Mouse (Mus musculus) myocyte (in vitro differentiated cells): ENCODE data around the gene Coro1c. TPM values are rescaled to one million over a fixed set of nuclear protein-coding genes. Genes with fewer than 3 reads are reported as not detected.

Source experiments
- H3K27me3 ChIP-seq: one replicate; pipeline ENCODE4 v1.6.1; 2011; ENCODE audit not compliant: control insufficient read depth, insufficient read depth, insufficient read length
- H3K36me3 ChIP-seq: one replicate; pipeline ENCODE4 v1.6.1; 2011; ENCODE audit not compliant: control insufficient read depth, insufficient read depth
- H3K4me2 ChIP-seq: one replicate; pipeline ENCODE4 v1.6.1; 2011; ENCODE audit warnings: low read depth, control low read depth
- H3K4me3 ChIP-seq: one replicate; pipeline ENCODE4 v1.5.1; 2011; ENCODE audit warnings: mild to moderate bottlenecking, control low read depth, moderate library complexity
- H3K79me2 ChIP-seq: one replicate; pipeline ENCODE4 v1.6.1; 2011; ENCODE audit not compliant: control insufficient read depth, insufficient read depth
- H3ac ChIP-seq: one replicate; pipeline ENCODE4 v1.6.1; 2011; ENCODE audit not compliant: control insufficient read depth, insufficient read length
- CEBPB ChIP-seq: IDR thresholded peaks from 2 replicates; pipeline ENCODE4 v1.6.1; 2011; ENCODE audit warnings: mild to moderate bottlenecking, moderate library complexity; ENCODE audit not compliant: poor library complexity, insufficient read depth, severe bottlenecking
- E2F4 ChIP-seq: IDR thresholded peaks from one replicate; pipeline ENCODE4 v1.6.1; 2011; ENCODE audit warnings: mild to moderate bottlenecking, control low read depth, moderate library complexity; ENCODE audit not compliant: insufficient read depth
- MAX ChIP-seq: IDR thresholded peaks from one replicate; pipeline ENCODE4 v1.6.1; 2011; ENCODE audit warnings: low read depth, mild to moderate bottlenecking, control low read depth
- MYOD1 ChIP-seq, 3 experiments: IDR thresholded peaks; one replicate each; pipeline ENCODE4 v1.6.1; 2011; ENCODE audit warnings: control low read depth in 2 of 3, low read depth in 2 of 3, mild to moderate bottlenecking in 2 of 3, moderate library complexity in 1 of 3; ENCODE audit not compliant: insufficient read length in 2 of 3, control insufficient read depth in 1 of 3
- MYOG ChIP-seq, 3 experiments: IDR thresholded peaks; one replicate each; pipeline ENCODE4 v1.6.1; 2011; ENCODE audit warnings: control low read depth in 2 of 3, low read depth in 2 of 3, mild to moderate bottlenecking in 2 of 3; ENCODE audit not compliant: insufficient read length in 2 of 3, control insufficient read depth in 1 of 3, insufficient read depth in 1 of 3
- POLR2A ChIP-seq: IDR thresholded peaks from one replicate; pipeline ENCODE4 v1.6.1; 2011; ENCODE audit warnings: low read depth, mild to moderate bottlenecking, control low read depth, moderate library complexity; ENCODE audit not compliant: insufficient read length
- POLR2AphosphoS2 ChIP-seq: IDR thresholded peaks from one replicate; pipeline ENCODE4 v1.6.1; 2011; ENCODE audit warnings: low read depth, control low read depth; ENCODE audit not compliant: insufficient read length
- REST ChIP-seq: IDR thresholded peaks from one replicate; pipeline ENCODE4 v1.6.1; 2011; ENCODE audit warnings: mild to moderate bottlenecking, control low read depth, moderate library complexity; ENCODE audit not compliant: insufficient read depth, insufficient read length
- SRF ChIP-seq: IDR thresholded peaks from one replicate; pipeline ENCODE4 v1.6.1; 2011; ENCODE audit warnings: low read depth; ENCODE audit not compliant: control insufficient read depth, insufficient read length
- TCF12 ChIP-seq: IDR thresholded peaks from one replicate; pipeline ENCODE4 v1.6.1; 2011; ENCODE audit warnings: mild to moderate bottlenecking, control low read depth; ENCODE audit not compliant: poor library complexity, insufficient read depth, severe bottlenecking
- TCF3 ChIP-seq: IDR thresholded peaks from one replicate; pipeline ENCODE4 v1.6.1; 2011; ENCODE audit warnings: low read depth, control low read depth; ENCODE audit not compliant: insufficient read length
- USF1 ChIP-seq: IDR thresholded peaks from one replicate; pipeline ENCODE4 v1.6.1; 2011; ENCODE audit warnings: low read depth, mild to moderate bottlenecking, control low read depth, moderate library complexity
- polyA plus RNA-seq: library from polyadenylated mRNA; unstranded; fragments of >200 nt; fragmentation: generic; extraction: Trizol; gene quantifications from one replicate; pipeline ENCODE4 v1.2.1, GENCODE M21; 2012; ENCODE audit warnings: missing spikeins

The Coro1c gene
- polyA plus RNA-seq, 1 experiment: 58.9 TPM

GRCm38 (mm10) chr5:113862418-113862817 is 46.1 kb downstream of the Coro1c start:
- Histone ChIP-seq H3K27me3 (no peaks in the 10 kb centered on the region), H3K4me3 (no peak overlapping the region), H3ac (no peak overlapping the region), H3K79me2 (peaks cover 74% of the 10 kb centered on the region), H3K36me3 (peaks cover 15% of the 10 kb centered on the region), H3K4me2 (no peak overlapping the region)
- no peak for TF ChIP-seq E2F4
- no peak for TF ChIP-seq REST
- TF ChIP-seq POLR2AphosphoS2: no peak
- no peak for TF ChIP-seq MYOD1 (IDR thresholded peaks at IDR 0.05; ENCODE audit: control insufficient read depth in 1 of 3, insufficient read length in 2 of 3, low read depth in 2 of 3)
- TF ChIP-seq USF1: no peak
- no peak for TF ChIP-seq CEBPB
- TF ChIP-seq SRF: no peak

DNA sequence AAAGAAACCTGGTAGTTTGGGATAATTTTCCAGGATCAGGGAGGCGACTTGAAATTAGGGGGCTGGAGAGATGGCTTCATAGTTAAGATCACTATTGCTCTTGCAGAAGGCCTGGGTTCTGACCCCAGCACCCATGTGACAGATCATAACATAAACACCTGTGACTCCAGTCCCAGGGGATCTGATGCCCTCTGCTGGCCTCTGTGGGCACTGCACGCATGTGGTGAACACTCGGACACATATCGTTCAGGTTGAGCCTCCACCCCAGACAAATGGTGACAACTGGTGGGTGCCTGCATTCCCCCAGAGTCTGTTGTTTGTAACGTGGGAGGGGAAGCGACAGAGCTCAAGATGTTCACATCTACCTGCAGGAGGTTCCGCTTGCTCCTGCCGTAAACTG is 47.3 kb downstream of the Coro1c start:
- TF ChIP-seq TCF12 (no peak), USF1 (no peak), CEBPB (no peak), MAX (no peak), REST (no peak), POLR2AphosphoS2 (no peak), POLR2A (no peak), MYOD1 (IDR thresholded peaks at IDR 0.05; ENCODE audit: control insufficient read depth in 1 of 3, insufficient read length in 2 of 3, low read depth in 2 of 3) (no peak), TCF3 (no peak), MYOG (IDR thresholded peaks at IDR 0.05; ENCODE audit: control insufficient read depth in 1 of 3, insufficient read depth in 1 of 3, insufficient read length in 2 of 3, low read depth in 2 of 3) (no peak), E2F4 (no peak), SRF (no peak)
- peaks cover 69% of the 10 kb centered on the region for H3K79me2 ChIP-seq
- no peak overlapping the region for H3K4me2 ChIP-seq

GRCm38 (mm10) chr5:113858971-113859370 is 49.6 kb downstream of the Coro1c start:
- Histone ChIP-seq H3K27me3 (no peaks in the 10 kb centered on the region), H3ac (no peak overlapping the region), H3K36me3 (peaks cover 8% of the 10 kb centered on the region), H3K79me2 (peaks cover 63% of the 10 kb centered on the region), H3K4me3 (no peak overlapping the region), H3K4me2 (no peak overlapping the region)
- TF ChIP-seq TCF12 (no peak), MAX (no peak), POLR2A (no peak), CEBPB (no peak), MYOD1 (IDR thresholded peaks at IDR 0.05; ENCODE audit: control insufficient read depth in 1 of 3, insufficient read length in 2 of 3, low read depth in 2 of 3) (no peak), USF1 (no peak), SRF (no peak), TCF3 (no peak), E2F4 (no peak), REST (no peak), POLR2AphosphoS2 (no peak)

More for the DNA sequence above, 47.3 kb downstream of the Coro1c start:
- Histone ChIP-seq H3K4me3 (no peak overlapping the region), H3ac (no peak overlapping the region), H3K36me3 (peaks cover 15% of the 10 kb centered on the region), H3K27me3 (no peaks in the 10 kb centered on the region)

DNA sequence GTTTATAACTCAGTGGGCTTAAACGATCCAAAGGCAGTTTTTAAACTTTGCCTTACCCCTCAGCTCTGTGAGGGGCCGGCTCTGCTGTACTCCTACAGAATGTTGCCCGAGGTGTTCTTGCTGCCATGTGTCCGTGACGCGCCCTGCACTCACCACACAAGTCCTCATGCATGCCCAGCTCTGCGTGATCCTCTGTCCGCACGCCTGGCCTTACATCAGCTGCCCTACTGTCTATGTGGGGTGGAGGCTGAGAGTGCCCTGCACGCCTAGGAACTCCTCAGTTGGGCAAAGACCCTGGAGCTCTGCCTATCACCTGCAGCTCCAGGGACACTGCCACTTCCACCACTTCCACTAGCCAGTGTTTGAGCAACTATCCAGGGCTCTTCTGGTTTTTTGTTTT is 50.0 kb downstream of the Coro1c start:
- Histone ChIP-seq H3K27me3 (no peaks in the 10 kb centered on the region), H3ac (no peak overlapping the region), H3K4me2 (no peak overlapping the region), H3K36me3 (peaks cover 4% of the 10 kb centered on the region), H3K4me3 (no peak overlapping the region), H3K79me2 (peaks cover 63% of the 10 kb centered on the region)
- no peak for TF ChIP-seq CEBPB
- TF ChIP-seq SRF: no peak
- no peak for TF ChIP-seq TCF3
- no peak for TF ChIP-seq MAX
- no peak for TF ChIP-seq MYOG (IDR thresholded peaks at IDR 0.05; ENCODE audit: control insufficient read depth in 1 of 3, insufficient read depth in 1 of 3, insufficient read length in 2 of 3, low read depth in 2 of 3)
- TF ChIP-seq REST: no peak
- no peak for TF ChIP-seq TCF12
- no peak for TF ChIP-seq USF1
- TF ChIP-seq POLR2AphosphoS2: no peak
- TF ChIP-seq E2F4: no peak
- no peak for TF ChIP-seq POLR2A
- TF ChIP-seq MYOD1 (IDR thresholded peaks at IDR 0.05; ENCODE audit: control insufficient read depth in 1 of 3, insufficient read length in 2 of 3, low read depth in 2 of 3): no peak

- no peak overlapping the region for H3K4me3 ChIP-seq
- TF ChIP-seq POLR2AphosphoS2 (no peak), MAX (no peak), POLR2A (no peak), TCF12 (no peak), REST (no peak), CEBPB (no peak), E2F4 (no peak), MYOD1 (IDR thresholded peaks at IDR 0.05; ENCODE audit: control insufficient read depth in 1 of 3, insufficient read length in 2 of 3, low read depth in 2 of 3) (no peak), USF1 (no peak), MYOG (IDR thresholded peaks at IDR 0.05; ENCODE audit: control insufficient read depth in 1 of 3, insufficient read depth in 1 of 3, insufficient read length in 2 of 3, low read depth in 2 of 3) (no peak), TCF3 (no peak), SRF (no peak)
Measured at GRCm38 (mm10) chr5:113857631-113858030, 50.9 kb downstream of the Coro1c start.

More at GRCm38 (mm10) chr5:113857631-113858030, 50.9 kb downstream of the Coro1c start:
- Histone ChIP-seq H3ac (no peak overlapping the region), H3K36me3 (no peaks in the 10 kb centered on the region), H3K79me2 (peaks cover 54% of the 10 kb centered on the region), H3K4me2 (no peak overlapping the region), H3K27me3 (no peaks in the 10 kb centered on the region)
